Mouse (Mus musculus) myocyte (in vitro differentiated cells): Measurements from ENCODE around the gene Bmper. TPM values are rescaled to one million over a fixed set of nuclear protein-coding genes. Genes with fewer than 3 reads are reported as not detected.

Experiments used
- H3K27me3 ChIP-seq: one replicate; pipeline ENCODE4 v1.6.1; 2011; ENCODE audit not compliant: control insufficient read depth, insufficient read depth, insufficient read length
- H3K36me3 ChIP-seq: one replicate; pipeline ENCODE4 v1.6.1; 2011; ENCODE audit not compliant: control insufficient read depth, insufficient read depth
- H3K4me2 ChIP-seq: one replicate; pipeline ENCODE4 v1.6.1; 2011; ENCODE audit warnings: low read depth, control low read depth
- H3K4me3 ChIP-seq: one replicate; pipeline ENCODE4 v1.5.1; 2011; ENCODE audit warnings: mild to moderate bottlenecking, control low read depth, moderate library complexity
- H3K79me2 ChIP-seq: one replicate; pipeline ENCODE4 v1.6.1; 2011; ENCODE audit not compliant: control insufficient read depth, insufficient read depth
- H3ac ChIP-seq: one replicate; pipeline ENCODE4 v1.6.1; 2011; ENCODE audit not compliant: control insufficient read depth, insufficient read length
- CEBPB ChIP-seq: IDR thresholded peaks from 2 replicates; pipeline ENCODE4 v1.6.1; 2011; ENCODE audit warnings: mild to moderate bottlenecking, moderate library complexity; ENCODE audit not compliant: poor library complexity, insufficient read depth, severe bottlenecking
- E2F4 ChIP-seq: IDR thresholded peaks from one replicate; pipeline ENCODE4 v1.6.1; 2011; ENCODE audit warnings: mild to moderate bottlenecking, control low read depth, moderate library complexity; ENCODE audit not compliant: insufficient read depth
- MAX ChIP-seq: IDR thresholded peaks from one replicate; pipeline ENCODE4 v1.6.1; 2011; ENCODE audit warnings: low read depth, mild to moderate bottlenecking, control low read depth
- MYOD1 ChIP-seq, 3 experiments: IDR thresholded peaks; one replicate each; pipeline ENCODE4 v1.6.1; 2011; ENCODE audit warnings: control low read depth in 2 of 3, low read depth in 2 of 3, mild to moderate bottlenecking in 2 of 3, moderate library complexity in 1 of 3; ENCODE audit not compliant: insufficient read length in 2 of 3, control insufficient read depth in 1 of 3
- MYOG ChIP-seq, 3 experiments: IDR thresholded peaks; one replicate each; pipeline ENCODE4 v1.6.1; 2011; ENCODE audit warnings: control low read depth in 2 of 3, low read depth in 2 of 3, mild to moderate bottlenecking in 2 of 3; ENCODE audit not compliant: insufficient read length in 2 of 3, control insufficient read depth in 1 of 3, insufficient read depth in 1 of 3
- POLR2A ChIP-seq: IDR thresholded peaks from one replicate; pipeline ENCODE4 v1.6.1; 2011; ENCODE audit warnings: low read depth, mild to moderate bottlenecking, control low read depth, moderate library complexity; ENCODE audit not compliant: insufficient read length
- POLR2AphosphoS2 ChIP-seq: IDR thresholded peaks from one replicate; pipeline ENCODE4 v1.6.1; 2011; ENCODE audit warnings: low read depth, control low read depth; ENCODE audit not compliant: insufficient read length
- REST ChIP-seq: IDR thresholded peaks from one replicate; pipeline ENCODE4 v1.6.1; 2011; ENCODE audit warnings: mild to moderate bottlenecking, control low read depth, moderate library complexity; ENCODE audit not compliant: insufficient read depth, insufficient read length
- SRF ChIP-seq: IDR thresholded peaks from one replicate; pipeline ENCODE4 v1.6.1; 2011; ENCODE audit warnings: low read depth; ENCODE audit not compliant: control insufficient read depth, insufficient read length
- TCF3 ChIP-seq: IDR thresholded peaks from one replicate; pipeline ENCODE4 v1.6.1; 2011; ENCODE audit warnings: low read depth, control low read depth; ENCODE audit not compliant: insufficient read length
- USF1 ChIP-seq: IDR thresholded peaks from one replicate; pipeline ENCODE4 v1.6.1; 2011; ENCODE audit warnings: low read depth, mild to moderate bottlenecking, control low read depth, moderate library complexity
- polyA plus RNA-seq: library from polyadenylated mRNA; unstranded; fragments of >200 nt; fragmentation: generic; extraction: Trizol; gene quantifications from one replicate; pipeline ENCODE4 v1.2.1, GENCODE M21; 2012; ENCODE audit warnings: missing spikeins

Gene Bmper
- polyA plus RNA-seq, 1 experiment = 2.2 TPM

DNA sequence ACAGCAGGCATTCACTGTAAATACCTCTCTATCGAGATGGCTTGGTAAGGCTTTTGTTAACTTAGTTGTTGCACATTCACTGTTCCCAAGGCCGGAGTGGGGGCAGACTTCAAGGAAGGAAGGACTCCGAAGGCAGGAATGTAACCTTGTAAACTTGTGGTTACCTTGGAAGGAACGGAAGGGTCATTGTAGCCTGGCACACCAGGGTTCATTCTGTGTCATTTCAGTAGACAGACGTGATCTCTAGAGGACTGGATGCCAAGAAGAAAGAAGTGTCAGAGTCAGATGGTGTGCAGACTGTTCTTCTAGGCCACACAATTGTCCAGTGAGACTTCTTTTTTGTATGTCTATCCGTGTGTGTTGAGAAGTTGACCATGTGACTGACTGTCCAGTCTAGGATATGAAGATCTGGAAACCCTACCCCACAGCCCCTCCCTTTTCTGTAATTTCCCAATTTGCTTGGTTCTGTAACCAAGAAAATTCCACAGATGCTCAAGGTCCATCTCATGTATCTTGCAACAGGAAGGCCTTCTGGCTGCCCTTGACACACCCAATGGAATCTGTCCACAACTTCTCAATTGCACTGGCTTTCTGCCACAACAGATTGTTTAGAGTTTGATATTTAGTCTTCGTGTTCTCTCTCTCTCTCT is 242.2 kb downstream of the Bmper start:
- H3K27me3 ChIP-seq = no peaks in the 10 kb centered on the region
- TF ChIP-seq MYOG (IDR thresholded peaks at IDR 0.05; ENCODE audit: control insufficient read depth in 1 of 3, insufficient read depth in 1 of 3, insufficient read length in 2 of 3, low read depth in 2 of 3) = no peak
- no peak for TF ChIP-seq POLR2AphosphoS2
- TF ChIP-seq SRF = no peak
- peak; percentile 83 for TF ChIP-seq USF1
- TF ChIP-seq TCF3 = no peak
- peak; percentile 86 for TF ChIP-seq CEBPB

GRCm38 (mm10) chr9:23469886-23470285 is 247.0 kb downstream of the Bmper start:
- no peaks in the 10 kb centered on the region for H3K27me3 ChIP-seq
- H3K79me2 ChIP-seq = no peaks in the 10 kb centered on the region
- H3K4me2 ChIP-seq = no peak overlapping the region
- no peak overlapping the region for H3K4me3 ChIP-seq
- H3K36me3 ChIP-seq = no peaks in the 10 kb centered on the region
- no peak for TF ChIP-seq REST
- TF ChIP-seq POLR2AphosphoS2 = no peak
- TF ChIP-seq TCF3 = no peak
- no peak for TF ChIP-seq CEBPB
- TF ChIP-seq POLR2A = no peak
- no peak overlapping the region for H3ac ChIP-seq

More for the DNA sequence above, 242.2 kb downstream of the Bmper start:
- Histone ChIP-seq H3K4me2 (peak overlapping the region; percentile 56), H3K79me2 (no peaks in the 10 kb centered on the region), H3K4me3 (no peak overlapping the region), H3ac (no peak overlapping the region), H3K36me3 (no peaks in the 10 kb centered on the region)

DNA sequence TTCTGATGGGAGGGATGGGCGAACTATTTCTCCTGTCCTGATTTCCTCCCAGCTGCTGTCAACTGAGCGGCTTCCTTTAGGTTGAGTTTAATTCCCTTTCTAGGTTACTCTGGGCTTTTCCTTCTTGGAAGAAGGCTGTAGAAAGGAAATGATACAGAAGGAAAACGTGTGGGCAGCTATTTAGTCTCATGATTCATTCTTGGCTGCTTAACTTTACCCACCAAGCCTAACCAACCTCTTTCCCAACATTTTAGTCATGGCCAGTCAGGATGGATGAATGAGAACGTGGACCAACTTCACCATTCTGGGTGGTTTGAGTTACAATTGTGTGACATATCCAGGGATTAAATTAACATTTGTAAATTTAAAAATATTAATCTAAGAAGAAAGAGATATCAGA is 263.0 kb downstream of the Bmper start:
- no peaks in the 10 kb centered on the region for H3K27me3 ChIP-seq
- no peak overlapping the region for H3ac ChIP-seq
- no peak overlapping the region for H3K4me3 ChIP-seq
- H3K4me2 ChIP-seq = peak overlapping the region; percentile 8
- TF ChIP-seq CEBPB (peak; percentile 58), POLR2AphosphoS2 (no peak), E2F4 (no peak), TCF3 (no peak), MYOD1 (IDR thresholded peaks at IDR 0.05; ENCODE audit: control insufficient read depth in 1 of 3, insufficient read length in 2 of 3, low read depth in 2 of 3) (no peak)
- no peaks in the 10 kb centered on the region for H3K79me2 ChIP-seq
- no peaks in the 10 kb centered on the region for H3K36me3 ChIP-seq

- Histone ChIP-seq H3ac (no peak overlapping the region), H3K79me2 (no peaks in the 10 kb centered on the region), H3K27me3 (no peaks in the 10 kb centered on the region), H3K4me2 (no peak overlapping the region), H3K4me3 (no peak overlapping the region), H3K36me3 (no peaks in the 10 kb centered on the region)
- TF ChIP-seq CEBPB (no peak), TCF3 (no peak), E2F4 (no peak), MAX (no peak), USF1 (no peak), MYOG (IDR thresholded peaks at IDR 0.05; ENCODE audit: control insufficient read depth in 1 of 3, insufficient read depth in 1 of 3, insufficient read length in 2 of 3, low read depth in 2 of 3) (no peak), POLR2AphosphoS2 (no peak), POLR2A (no peak), MYOD1 (IDR thresholded peaks at IDR 0.05; ENCODE audit: control insufficient read depth in 1 of 3, insufficient read length in 2 of 3, low read depth in 2 of 3) (no peak), REST (no peak)
Observed at GRCm38 (mm10) chr9:23486725-23487378, 264.0 kb downstream of the Bmper start.

DNA sequence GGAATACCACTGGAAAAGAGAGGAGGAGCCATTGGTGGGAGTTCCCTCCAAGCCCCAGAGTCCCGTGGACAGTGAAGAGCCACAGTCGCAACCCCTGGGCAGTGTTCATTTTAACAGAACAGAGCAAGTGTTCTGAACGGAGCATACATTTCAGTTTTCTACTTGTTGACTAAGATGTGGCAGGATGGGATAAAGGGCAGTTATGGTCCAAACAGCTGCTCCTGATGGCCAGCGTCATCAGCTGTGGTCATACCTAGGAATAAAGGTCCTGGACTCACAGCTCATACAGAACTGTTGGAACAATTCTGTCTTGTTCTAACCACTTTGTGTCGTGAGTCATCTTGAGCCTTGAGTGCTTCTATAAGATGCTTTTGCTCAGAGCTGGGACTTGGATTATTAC is 265.4 kb downstream of the Bmper start:
- Histone ChIP-seq H3K4me3 (no peak overlapping the region), H3K79me2 (no peaks in the 10 kb centered on the region), H3K27me3 (no peaks in the 10 kb centered on the region), H3ac (no peak overlapping the region), H3K4me2 (peak overlapping the region; percentile 8), H3K36me3 (no peaks in the 10 kb centered on the region)
- TF ChIP-seq MYOD1 (IDR thresholded peaks at IDR 0.05; ENCODE audit: control insufficient read depth in 1 of 3, insufficient read length in 2 of 3, low read depth in 2 of 3) (peak in 2 of 3 experiments; percentile 43 to 74), CEBPB (no peak)
